Mouse (Mus musculus): ENCODE data around the gene Pcyt2.
"Not testable (repeated sequence)": the region's sequence is repeated elsewhere in the genome, so short reads cannot be mapped to it uniquely, and the experiment has no call there.

DNA sequence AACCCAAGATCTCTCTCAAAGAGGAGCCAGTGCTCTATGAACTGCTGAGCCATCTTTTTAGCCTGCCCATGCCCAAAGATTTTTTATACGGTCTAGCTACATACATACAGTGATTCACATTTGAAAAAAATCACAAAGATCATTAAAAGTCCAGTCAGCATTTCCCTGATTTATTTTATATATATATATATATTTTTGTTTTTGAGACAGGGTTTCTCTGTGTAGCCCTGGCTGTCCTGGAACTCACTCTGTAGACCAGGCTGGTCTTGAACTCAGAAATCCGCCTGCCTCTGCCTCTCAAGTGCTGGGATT, 34.8 kb downstream of the Pcyt2 start:
- not testable (repeated sequence) for TF ChIP-seq CTCF (IDR thresholded peaks at IDR 0.05; ENCODE audit: low read depth, low read length); POLR2A (IDR thresholded peaks at IDR 0.05; ENCODE audit: extremely low read depth, insufficient read depth, low read length)
